Mouse (Mus musculus): ENCODE data around the gene Myl3. TPM values are rescaled to one million over a fixed set of nuclear protein-coding genes. Genes with fewer than 3 reads are reported as not detected.

Gene Myl3
- polyA plus RNA-seq, 1 experiment from 2014 or later: 7.5 TPM

DNA sequence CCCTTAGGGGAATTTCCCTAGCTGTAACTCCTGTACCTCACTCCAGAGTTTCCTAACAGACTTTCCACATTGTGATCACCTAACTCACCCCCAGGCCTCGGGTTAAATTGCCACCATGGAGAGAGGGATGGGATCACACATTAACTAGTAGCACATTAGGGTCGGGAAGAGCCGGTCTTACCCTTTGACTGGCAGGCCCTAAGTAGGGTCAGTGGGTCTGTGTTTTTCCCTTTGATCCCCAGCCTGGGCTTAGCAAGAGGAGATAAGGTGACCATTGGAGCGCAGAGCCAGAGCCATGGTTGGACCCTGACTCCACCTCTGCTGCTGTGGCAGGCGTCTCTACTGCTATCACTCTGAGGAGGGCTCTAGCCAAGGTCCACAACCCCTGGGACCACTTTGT, 4.1 kb downstream of the Myl3 start:
- Histone ChIP-seq H3K27me3 (peaks cover 14% of the 10 kb centered on the region; the same call in 1 of the 2 replicates), H3K9ac (no peak overlapping the region), H3K4me2 (replicated peaks) (no peak overlapping the region), H3K9me3 (replicated peaks) (no peaks in the 10 kb centered on the region), H3K4me1 (peaks cover 44% of the 10 kb centered on the region), H3K4me3 (replicated peaks) (no peak overlapping the region), H3K27ac (replicated peaks) (no peak overlapping the region), H3K36me3 (no peaks in the 10 kb centered on the region)
- no peak for ATAC-seq (ENCODE audit: insufficient number of reproducible peaks, low FRiP score, low TSS enrichment, low read depth)
- WGBS: 34% methylated on average over 5 of the region's 5 CpGs

DNA sequence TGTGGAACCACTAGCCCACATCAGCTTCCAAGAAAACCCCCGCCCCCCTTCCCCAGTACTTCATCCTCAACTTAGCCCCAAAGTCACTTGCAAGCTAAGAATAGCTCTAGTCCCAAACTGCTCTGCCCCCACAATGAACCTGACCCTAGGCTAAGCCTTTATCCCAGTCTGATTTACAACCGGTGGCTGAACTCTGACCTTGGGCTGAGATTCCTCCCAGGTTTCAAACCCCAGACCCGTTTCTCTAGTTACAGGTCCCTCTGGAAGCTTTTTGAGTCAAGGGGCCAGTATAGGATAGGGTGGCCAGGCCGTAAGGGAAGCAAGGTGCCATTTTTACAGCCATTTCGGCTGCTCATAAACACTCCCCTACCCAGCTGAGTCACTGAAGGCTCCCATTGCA, 4.6 kb downstream of the Myl3 start:
- Histone ChIP-seq H3K36me3 (no peaks in the 10 kb centered on the region), H3K9ac (no peak overlapping the region), H3K4me1 (peaks cover 45% of the 10 kb centered on the region), H3K9me3 (replicated peaks) (no peaks in the 10 kb centered on the region), H3K27me3 (peaks cover 14% of the 10 kb centered on the region; the same call in 1 of the 2 replicates), H3K27ac (replicated peaks) (no peak overlapping the region), H3K4me2 (replicated peaks) (no peak overlapping the region), H3K4me3 (replicated peaks) (no peak overlapping the region)
- 40% methylated on average over 5 of the region's 5 CpGs for WGBS
- no peak for ATAC-seq (ENCODE audit: insufficient number of reproducible peaks, low FRiP score, low TSS enrichment, low read depth)

DNA sequence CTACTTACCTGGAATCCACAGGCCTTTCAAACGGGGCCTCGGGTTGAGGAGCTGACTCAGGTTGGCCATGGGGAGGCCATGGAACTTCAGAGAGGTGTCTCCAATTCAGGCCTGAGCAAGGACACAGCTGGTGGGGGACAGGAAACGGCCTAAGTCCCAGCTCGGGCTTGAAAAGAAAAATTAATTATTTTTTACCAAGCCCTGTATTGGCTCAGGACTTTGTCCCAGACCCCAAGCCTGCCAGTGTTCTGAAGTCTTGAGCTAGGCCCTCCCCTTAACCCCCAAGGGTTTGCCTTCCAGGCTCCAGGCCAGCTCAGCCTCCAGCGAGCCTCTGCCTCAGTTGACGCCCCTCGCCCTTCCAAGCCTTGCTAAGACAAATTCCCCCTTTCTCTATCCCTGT, 5.3 kb downstream of the Myl3 start, which contains the start of gene Pth1r:
Gene Pth1r (minus strand): TSS at position 185 of the 400 bp plus-strand sequence.
- H3K4me3 ChIP-seq (replicated peaks): no peak within 1 kb of the TSS
- no peaks in the 10 kb centered on the region for H3K9me3 ChIP-seq (replicated peaks)
- peaks cover 14% of the 10 kb centered on the region; the same call in 1 of the 2 replicates for H3K27me3 ChIP-seq
- 48% methylated on average over 7 of the region's 7 CpGs for WGBS
- H3K4me1 ChIP-seq: peaks cover 51% of the 10 kb centered on the region
- no peak within 1 kb of the TSS for H3K9ac ChIP-seq
- H3K27ac ChIP-seq (replicated peaks): no peak within 1 kb of the TSS
- no peak within 1 kb of the TSS for H3K4me2 ChIP-seq (replicated peaks)
- ATAC-seq (ENCODE audit: insufficient number of reproducible peaks, low FRiP score, low TSS enrichment, low read depth): no peak
- H3K36me3 ChIP-seq: no peaks in the 10 kb centered on the region

- H3K27me3 ChIP-seq: peaks cover 14% of the 10 kb centered on the region; the same call in 1 of the 2 replicates
- no peaks in the 10 kb centered on the region for H3K9me3 ChIP-seq (replicated peaks)
- H3K27ac ChIP-seq (replicated peaks): no peak overlapping the region
- ATAC-seq (ENCODE audit: insufficient number of reproducible peaks, low FRiP score, low TSS enrichment, low read depth): no peak
- H3K36me3 ChIP-seq: no peaks in the 10 kb centered on the region
- H3K9ac ChIP-seq: no peak overlapping the region
- H3K4me1 ChIP-seq: peaks cover 49% of the 10 kb centered on the region
- WGBS: 58% methylated on average over 2 of the region's 2 CpGs
- H3K4me3 ChIP-seq (replicated peaks): no peak overlapping the region
- no peak overlapping the region for H3K4me2 ChIP-seq (replicated peaks)
Observed at GRCm38 (mm10) chr9:110748451-110748850, 6.8 kb downstream of the Myl3 start.

GRCm38 (mm10) chr9:110750404-110751187, 8.9 kb downstream of the Myl3 start:
- no peak overlapping the region for H3K4me3 ChIP-seq (replicated peaks)
- peak; percentile 62 for ATAC-seq (ENCODE audit: insufficient number of reproducible peaks, low FRiP score, low TSS enrichment, low read depth)
- H3K27me3 ChIP-seq: peaks cover 3% of the 10 kb centered on the region; the same call in 1 of the 2 replicates
- no peaks in the 10 kb centered on the region for H3K9me3 ChIP-seq (replicated peaks)
- no peaks in the 10 kb centered on the region for H3K36me3 ChIP-seq
- H3K4me2 ChIP-seq (replicated peaks): peak overlapping the region; percentile 10; the same call in 1 of the 2 replicates
- WGBS: 11% methylated on average over 14 of the region's 14 CpGs
- H3K27ac ChIP-seq (replicated peaks): peak overlapping the region; percentile 56
- H3K4me1 ChIP-seq: peaks cover 46% of the 10 kb centered on the region
- H3K9ac ChIP-seq: no peak overlapping the region

- Histone ChIP-seq H3K9me3 (replicated peaks) (no peaks in the 10 kb centered on the region), H3K27ac (replicated peaks) (peak overlapping the region; percentile 56), H3K9ac (no peak overlapping the region), H3K4me2 (replicated peaks) (peak overlapping the region; percentile 10; the same call in 1 of the 2 replicates), H3K4me3 (replicated peaks) (no peak overlapping the region), H3K27me3 (peaks cover 3% of the 10 kb centered on the region; the same call in 1 of the 2 replicates), H3K4me1 (peaks cover 39% of the 10 kb centered on the region), H3K36me3 (no peaks in the 10 kb centered on the region)
- ATAC-seq (ENCODE audit: insufficient number of reproducible peaks, low FRiP score, low TSS enrichment, low read depth): no peak
- 85% methylated on average over 5 of the region's 5 CpGs for WGBS
Observed at GRCm38 (mm10) chr9:110751412-110751811, 9.8 kb downstream of the Myl3 start.

DNA sequence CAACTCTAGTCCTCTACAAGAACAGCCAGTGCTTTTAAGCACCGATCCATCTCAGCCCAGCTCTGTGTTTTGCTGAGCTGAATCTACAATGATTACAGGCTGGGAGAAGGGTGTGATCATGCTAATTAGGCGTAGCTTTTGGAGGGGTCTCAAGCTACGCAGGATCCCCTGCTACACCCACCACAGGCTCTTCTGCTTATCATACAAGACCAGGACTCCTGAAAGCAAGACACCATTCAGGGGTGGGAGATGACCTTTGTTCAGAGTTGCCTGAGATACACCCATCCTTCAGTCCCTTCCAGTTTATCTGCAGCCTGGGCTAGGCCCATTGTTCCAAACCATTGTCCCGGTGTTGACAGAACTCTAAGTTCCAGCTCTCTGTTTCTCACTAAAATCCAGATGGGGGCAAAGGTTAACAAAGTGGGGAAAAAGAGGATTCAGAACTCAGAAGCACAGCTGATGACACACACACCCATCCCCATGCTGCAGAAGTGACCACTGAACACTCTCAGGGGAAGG, 11.3 kb downstream of the Myl3 start:
- no peaks in the 10 kb centered on the region for H3K36me3 ChIP-seq
- H3K4me1 ChIP-seq: peaks cover 33% of the 10 kb centered on the region
- H3K4me2 ChIP-seq (replicated peaks): no peak overlapping the region
- H3K27me3 ChIP-seq: peaks cover 3% of the 10 kb centered on the region; the same call in 1 of the 2 replicates
- H3K4me3 ChIP-seq (replicated peaks): no peak overlapping the region
- no peaks in the 10 kb centered on the region for H3K9me3 ChIP-seq (replicated peaks)
- 79% methylated on average over 4 of the region's 4 CpGs for WGBS
- no peak overlapping the region for H3K9ac ChIP-seq
- no peak for ATAC-seq (ENCODE audit: insufficient number of reproducible peaks, low FRiP score, low TSS enrichment, low read depth)
- no peak overlapping the region for H3K27ac ChIP-seq (replicated peaks)

DNA sequence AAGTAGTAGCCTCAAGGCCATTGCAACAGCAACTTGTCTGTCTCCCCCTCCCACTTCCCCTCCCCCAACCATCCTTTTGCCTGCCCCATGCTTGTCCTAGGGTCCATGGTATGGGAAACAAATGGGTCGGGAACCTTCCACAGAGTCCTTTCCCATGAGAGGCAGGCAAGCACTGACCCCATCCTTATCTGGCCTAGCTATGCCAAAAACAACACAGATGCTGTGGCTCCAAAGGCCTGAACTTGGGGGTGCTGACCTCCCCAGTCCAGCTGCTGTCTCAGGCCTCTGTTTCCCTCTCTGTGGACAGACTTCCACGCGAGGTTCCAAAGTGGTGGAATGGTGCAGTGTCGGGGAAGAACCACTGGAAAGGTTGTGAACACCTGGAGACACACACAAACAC, 12.1 kb downstream of the Myl3 start:
- Histone ChIP-seq H3K9ac (no peak overlapping the region), H3K4me2 (replicated peaks) (no peak overlapping the region), H3K36me3 (no peaks in the 10 kb centered on the region), H3K27ac (replicated peaks) (no peak overlapping the region), H3K4me1 (peaks cover 41% of the 10 kb centered on the region), H3K27me3 (peaks cover 3% of the 10 kb centered on the region; the same call in 1 of the 2 replicates), H3K9me3 (replicated peaks) (no peaks in the 10 kb centered on the region), H3K4me3 (replicated peaks) (no peak overlapping the region)
- ATAC-seq (ENCODE audit: insufficient number of reproducible peaks, low FRiP score, low TSS enrichment, low read depth): no peak
- 81% methylated on average over 4 of the region's 4 CpGs for WGBS

DNA sequence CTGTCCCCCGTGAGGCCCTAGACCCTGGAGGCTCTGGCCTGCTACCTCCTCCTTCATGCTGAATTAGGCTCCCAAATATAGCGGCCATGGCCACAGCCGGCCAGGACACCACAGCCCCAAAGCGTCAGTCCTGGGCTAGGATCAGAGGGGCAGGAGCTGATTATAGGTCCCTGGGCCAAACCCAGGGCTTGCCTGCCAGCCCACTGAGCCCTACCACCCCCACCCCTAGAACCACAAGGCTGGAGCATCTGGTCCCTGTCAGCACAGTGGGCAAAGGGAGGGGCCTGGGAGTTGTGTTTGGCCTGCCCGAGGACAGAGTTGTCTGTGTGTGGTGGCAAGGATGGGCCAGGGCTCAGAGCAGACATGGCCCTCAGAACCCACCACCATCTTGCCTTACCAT, 16.2 kb downstream of the Myl3 start:
- Histone ChIP-seq H3K27ac (replicated peaks) (peak overlapping the region; percentile 63; the same call in 1 of the 2 replicates), H3K36me3 (no peaks in the 10 kb centered on the region), H3K9ac (no peak overlapping the region), H3K9me3 (replicated peaks) (no peaks in the 10 kb centered on the region), H3K4me2 (replicated peaks) (no peak overlapping the region), H3K4me1 (peaks cover 43% of the 10 kb centered on the region), H3K4me3 (replicated peaks) (no peak overlapping the region), H3K27me3 (no peaks in the 10 kb centered on the region)
- ATAC-seq (ENCODE audit: insufficient number of reproducible peaks, low FRiP score, low TSS enrichment, low read depth): peak; percentile 76; the same call in 1 of the 2 replicates
- 60% methylated on average over 5 of the region's 5 CpGs for whole genome bisulfite sequencing

DNA sequence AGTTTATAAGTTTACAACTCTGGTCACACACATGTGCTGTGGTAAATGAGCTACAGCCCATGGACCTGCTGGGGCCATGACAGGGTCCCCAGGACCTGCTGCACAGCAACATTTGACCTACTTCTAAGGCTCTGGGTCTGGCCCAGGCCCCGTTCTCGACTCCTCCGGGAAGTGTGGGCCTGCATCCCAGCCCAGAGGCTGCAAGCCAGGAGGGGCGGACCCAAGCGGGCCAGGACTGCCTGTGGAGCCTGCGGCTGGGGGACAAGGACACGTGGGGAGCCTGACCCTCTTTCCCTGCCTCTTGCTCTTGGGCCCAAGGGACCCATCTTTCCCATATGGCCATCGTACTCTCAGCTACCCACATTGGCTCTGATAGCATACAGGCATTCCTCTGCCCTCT, 16.9 kb downstream of the Myl3 start:
- H3K4me2 ChIP-seq (replicated peaks): no peak overlapping the region
- peaks cover 44% of the 10 kb centered on the region for H3K4me1 ChIP-seq
- H3K4me3 ChIP-seq (replicated peaks): no peak overlapping the region
- H3K27ac ChIP-seq (replicated peaks): peak overlapping the region; percentile 63
- 47% methylated on average over 8 of the region's 8 CpGs for WGBS
- no peaks in the 10 kb centered on the region for H3K36me3 ChIP-seq
- H3K27me3 ChIP-seq: no peaks in the 10 kb centered on the region
- no peak overlapping the region for H3K9ac ChIP-seq
- H3K9me3 ChIP-seq (replicated peaks): no peaks in the 10 kb centered on the region
- peak; percentile 51; the same call in 1 of the 2 replicates for ATAC-seq (ENCODE audit: insufficient number of reproducible peaks, low FRiP score, low TSS enrichment, low read depth)

- Histone ChIP-seq H3K27ac (replicated peaks) (peak overlapping the region; percentile 63), H3K4me1 (peaks cover 48% of the 10 kb centered on the region), H3K36me3 (no peaks in the 10 kb centered on the region), H3K4me3 (replicated peaks) (no peak overlapping the region), H3K27me3 (no peaks in the 10 kb centered on the region), H3K4me2 (replicated peaks) (no peak overlapping the region), H3K9ac (no peak overlapping the region), H3K9me3 (replicated peaks) (no peaks in the 10 kb centered on the region)
- WGBS: 65% methylated on average over 2 of the region's 2 CpGs
- ATAC-seq (ENCODE audit: insufficient number of reproducible peaks, low FRiP score, low TSS enrichment, low read depth): no peak
Observed at GRCm38 (mm10) chr9:110759265-110759664, 17.6 kb downstream of the Myl3 start.
